Mouse (Mus musculus) erythroblast, embryonic 14.5 days (primary cell): ENCODE results near the gene Agtpbp1. TPM values are rescaled to one million over a fixed set of nuclear protein-coding genes. Genes with fewer than 3 reads are reported as not detected.

ENCODE experiments used
- H3K27me3 ChIP-seq: 2 replicates; pipeline ENCODE4 v1.6.1; 2012; ENCODE audit warnings: inconsistent platforms; ENCODE audit not compliant: control insufficient read depth
- H3K36me3 ChIP-seq: 2 replicates; pipeline ENCODE4 v1.6.1; 2012; ENCODE audit warnings: mild to moderate bottlenecking, inconsistent platforms; ENCODE audit not compliant: control insufficient read depth
- H3K4me1 ChIP-seq: 2 replicates; pipeline ENCODE4 v1.6.1; 2012; ENCODE audit warnings: inconsistent platforms; ENCODE audit not compliant: control insufficient read depth
- H3K4me3 ChIP-seq: replicated peaks from 2 replicates; pipeline ENCODE3; 2012; ENCODE audit warnings: moderate library complexity, mild to moderate bottlenecking, inconsistent platforms
- H3K9me3 ChIP-seq: 2 replicates; pipeline ENCODE4 v1.6.1; 2012; ENCODE audit warnings: low read length, inconsistent platforms, mixed read lengths; ENCODE audit not compliant: control insufficient read depth
- GATA1 ChIP-seq: IDR thresholded peaks from 2 replicates; pipeline ENCODE4 v1.6.1; 2012; ENCODE audit warnings: low read length, inconsistent platforms, mixed read lengths
- TAL1 ChIP-seq: IDR thresholded peaks from 3 replicates; pipeline ENCODE4 v1.6.1; 2012; ENCODE audit warnings: low read length, inconsistent platforms, mixed read lengths
- polyA plus RNA-seq: library from polyadenylated mRNA; stranded (reverse); fragments of >175 nt; gene quantifications from 2 replicates; pipeline ENCODE4 v1.2.3, GENCODE M21; 2012

Agtpbp1 gene
- polyA plus RNA-seq, 1 experiment = 0.17 TPM

- TF ChIP-seq TAL1 = no peak
- no peak for TF ChIP-seq GATA1
- H3K4me1 ChIP-seq = no peaks in the 10 kb centered on the region; the same call in 1 of the 2 replicates
- no peaks in the 10 kb centered on the region for H3K9me3 ChIP-seq
- peaks cover 49% of the 10 kb centered on the region for H3K36me3 ChIP-seq
- H3K4me3 ChIP-seq = no peak overlapping the region
- H3K27me3 ChIP-seq = no peaks in the 10 kb centered on the region
Measured at GRCm38 (mm10) chr13:59521271-59522064, 63.6 kb downstream of the Agtpbp1 start.

GRCm38 (mm10) chr13:59520834-59521233 is 64.2 kb downstream of the Agtpbp1 start:
- Histone ChIP-seq H3K4me3 (no peak overlapping the region), H3K4me1 (no peaks in the 10 kb centered on the region; the same call in 1 of the 2 replicates), H3K9me3 (no peaks in the 10 kb centered on the region), H3K27me3 (no peaks in the 10 kb centered on the region), H3K36me3 (peaks cover 45% of the 10 kb centered on the region)
- no peak for TF ChIP-seq TAL1
- no peak for TF ChIP-seq GATA1

DNA sequence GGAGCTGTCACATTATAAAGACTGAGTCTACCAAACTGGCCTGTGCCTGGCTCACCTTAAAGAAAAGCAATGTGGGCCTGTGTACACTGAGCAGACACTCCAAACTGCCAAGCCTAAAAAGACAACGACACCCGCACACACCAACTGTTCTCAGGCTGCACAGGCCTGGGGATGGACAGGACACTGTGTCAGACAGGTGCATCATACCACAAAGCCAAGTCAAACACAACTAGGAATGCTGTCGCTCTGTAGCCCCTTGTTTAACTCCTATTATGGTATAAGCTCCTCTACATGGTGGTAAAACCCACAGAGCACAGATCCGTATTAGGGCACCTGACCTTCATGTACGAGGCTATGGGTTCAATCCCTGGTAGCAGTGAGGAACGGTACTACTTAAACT is 65.5 kb downstream of the Agtpbp1 start:
- Histone ChIP-seq H3K4me1 (no peaks in the 10 kb centered on the region; the same call in 1 of the 2 replicates), H3K36me3 (peaks cover 35% of the 10 kb centered on the region), H3K27me3 (no peaks in the 10 kb centered on the region), H3K9me3 (no peaks in the 10 kb centered on the region), H3K4me3 (no peak overlapping the region)
- TF ChIP-seq GATA1 = no peak
- no peak for TF ChIP-seq TAL1

DNA sequence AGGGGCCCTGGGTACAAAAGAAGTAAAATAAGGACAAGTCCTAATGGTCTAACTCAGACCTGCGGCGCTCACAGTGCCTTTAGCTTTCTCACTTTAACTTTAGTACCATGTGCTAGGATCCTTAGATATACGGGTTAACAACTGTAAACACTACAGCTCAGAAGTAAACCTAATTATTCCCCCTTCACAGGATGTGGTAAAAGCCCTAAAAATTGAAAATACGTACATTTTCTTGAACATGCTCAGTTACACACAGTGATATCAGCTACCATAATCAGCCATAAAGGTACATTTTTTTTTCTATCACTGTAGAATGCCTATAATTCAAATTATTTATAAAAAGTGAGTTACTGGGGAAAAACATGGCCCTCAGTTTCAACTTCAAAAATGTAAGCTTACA is 67.0 kb downstream of the Agtpbp1 start:
- Histone ChIP-seq H3K36me3 (peaks cover 29% of the 10 kb centered on the region), H3K27me3 (no peaks in the 10 kb centered on the region), H3K4me1 (no peaks in the 10 kb centered on the region; the same call in 1 of the 2 replicates), H3K4me3 (no peak overlapping the region), H3K9me3 (no peaks in the 10 kb centered on the region)
- TF ChIP-seq TAL1 = no peak

GRCm38 (mm10) chr13:59515074-59515473 is 70.0 kb downstream of the Agtpbp1 start:
- peaks cover 33% of the 10 kb centered on the region for H3K36me3 ChIP-seq
- TF ChIP-seq GATA1 (no peak), TAL1 (no peak)

DNA sequence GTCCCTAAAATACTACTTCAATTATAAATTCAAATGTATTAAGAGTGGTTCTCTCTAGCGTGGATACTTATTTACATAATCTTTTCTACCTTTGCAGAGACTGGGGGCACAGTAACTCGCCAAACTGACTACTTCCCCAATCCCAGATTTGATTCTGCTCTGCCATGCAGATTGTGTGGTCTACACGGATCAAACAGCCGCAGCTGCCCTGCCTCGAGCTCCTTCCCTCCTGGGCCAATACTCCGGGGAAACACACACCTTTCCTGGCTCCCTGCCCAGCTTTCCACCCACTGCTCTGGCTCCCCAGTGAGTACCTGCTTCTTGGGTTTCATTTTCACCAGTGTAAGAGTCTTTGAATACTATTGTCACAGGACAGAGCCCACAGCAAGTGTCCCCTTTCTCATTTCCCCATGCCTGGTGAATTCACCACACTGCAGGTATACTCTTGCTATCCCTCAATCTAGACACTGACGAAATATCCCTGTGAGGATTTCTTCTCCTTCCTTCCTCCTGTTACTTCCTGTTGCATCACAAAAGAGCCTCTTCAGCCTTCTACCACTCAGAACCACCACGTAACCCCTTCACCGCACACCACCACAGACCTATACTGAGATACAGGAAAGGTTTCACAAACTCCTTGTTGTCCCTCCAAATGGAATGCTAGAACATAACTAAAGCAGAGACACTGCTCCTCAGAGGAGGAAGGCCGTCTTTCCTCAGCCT is 75.2 kb downstream of the Agtpbp1 start:
- TF ChIP-seq TAL1 (no peak), GATA1 (no peak)
- H3K4me1 ChIP-seq = no peaks in the 10 kb centered on the region
- H3K4me3 ChIP-seq = no peak overlapping the region
- H3K27me3 ChIP-seq = no peaks in the 10 kb centered on the region
- H3K9me3 ChIP-seq = no peaks in the 10 kb centered on the region
- H3K36me3 ChIP-seq = peaks cover 49% of the 10 kb centered on the region

More at GRCm38 (mm10) chr13:59515074-59515473, 70.0 kb downstream of the Agtpbp1 start:
- Histone ChIP-seq H3K4me3 (no peak overlapping the region), H3K4me1 (no peaks in the 10 kb centered on the region), H3K9me3 (no peaks in the 10 kb centered on the region), H3K27me3 (no peaks in the 10 kb centered on the region)

- peaks cover 52% of the 10 kb centered on the region for H3K36me3 ChIP-seq
- H3K4me1 ChIP-seq = no peaks in the 10 kb centered on the region
- H3K9me3 ChIP-seq = no peaks in the 10 kb centered on the region
- H3K4me3 ChIP-seq = no peak overlapping the region
- no peaks in the 10 kb centered on the region for H3K27me3 ChIP-seq
- TF ChIP-seq TAL1 = no peak
- no peak for TF ChIP-seq GATA1
Measured at GRCm38 (mm10) chr13:59508584-59508983, 76.4 kb downstream of the Agtpbp1 start.

- H3K4me1 ChIP-seq = no peaks in the 10 kb centered on the region
- peaks cover 42% of the 10 kb centered on the region for H3K36me3 ChIP-seq
- no peak for TF ChIP-seq GATA1
- no peak for TF ChIP-seq TAL1
- no peaks in the 10 kb centered on the region for H3K27me3 ChIP-seq
- H3K4me3 ChIP-seq = no peak overlapping the region
- H3K9me3 ChIP-seq = no peaks in the 10 kb centered on the region
Measured at GRCm38 (mm10) chr13:59506450-59506849, 78.6 kb downstream of the Agtpbp1 start.

GRCm38 (mm10) chr13:59505867-59506266 is 79.2 kb downstream of the Agtpbp1 start:
- H3K4me3 ChIP-seq = no peak overlapping the region
- peaks cover 48% of the 10 kb centered on the region for H3K36me3 ChIP-seq
- no peaks in the 10 kb centered on the region for H3K4me1 ChIP-seq
- no peak for TF ChIP-seq TAL1
- H3K27me3 ChIP-seq = no peaks in the 10 kb centered on the region
- no peaks in the 10 kb centered on the region for H3K9me3 ChIP-seq
